Mouse (Mus musculus) MEL (cell line): ENCODE data around the gene Ccnk. TPM values are rescaled to one million over a fixed set of nuclear protein-coding genes. Genes with fewer than 3 reads are reported as not detected.

Experiments
- DNase-seq: peaks from one replicate; pipeline ENCODE4 v3.0.0; 2011; ENCODE audit warnings: low read depth, low spot score
- H3K27ac ChIP-seq: 2 replicates; pipeline ENCODE4 v1.5.1; 2012; ENCODE audit warnings: low read depth, mild to moderate bottlenecking, control low read depth, low read length, moderate library complexity; ENCODE audit not compliant: control insufficient read depth
- H3K27me3 ChIP-seq, 2 experiments: fragments of 150-350 bp in 1 of 2; sonication (generic) in 1 of 2; 2 replicates each; pipeline ENCODE4 v1.6.1; 2012; ENCODE audit warnings: low read length in 2 of 2, mild to moderate bottlenecking in 2 of 2, improper control_type of control experiment in 1 of 2, moderate library complexity in 1 of 2; ENCODE audit not compliant: insufficient read depth in 2 of 2, control insufficient read depth in 1 of 2
- H3K36me3 ChIP-seq, 2 experiments: 2 replicates each; pipeline ENCODE4 v1.6.1; 2012 to 2014; ENCODE audit warnings: low read length in 2 of 2, improper control_type of control experiment in 1 of 2, inconsistent platforms in 1 of 2, mild to moderate bottlenecking in 1 of 2; ENCODE audit not compliant: insufficient read depth in 2 of 2, control insufficient read depth in 1 of 2
- H3K4me1 ChIP-seq, 2 experiments: fragments of 150-350 bp in 1 of 2; sonication (generic) in 1 of 2; 2 replicates each; pipeline ENCODE4 v1.6.1; 2012; ENCODE audit warnings: low read length in 2 of 2, improper control_type of control experiment in 1 of 2, mild to moderate bottlenecking in 1 of 2; ENCODE audit not compliant: insufficient read depth in 2 of 2, control insufficient read depth in 1 of 2
- H3K4me3 ChIP-seq, 2 experiments: fragments of 150-350 bp in 1 of 2; sonication (generic) in 1 of 2; 2 replicates each; pipeline ENCODE4 v1.5.1; 2012; ENCODE audit warnings: low read depth in 2 of 2, low read length in 2 of 2, mild to moderate bottlenecking in 2 of 2, moderate library complexity in 2 of 2, control low read depth in 1 of 2, improper control_type of control experiment in 1 of 2; ENCODE audit not compliant: control insufficient read depth in 1 of 2, insufficient read depth in 1 of 2
- H3K79me2 ChIP-seq: 2 replicates; pipeline ENCODE4 v1.6.1; 2012; ENCODE audit warnings: mild to moderate bottlenecking, low read length, moderate library complexity; ENCODE audit not compliant: control insufficient read depth, poor library complexity, insufficient read depth
- H3K9ac ChIP-seq: 2 replicates; pipeline ENCODE4 v1.6.1; 2012; ENCODE audit warnings: low read depth, mild to moderate bottlenecking, control low read depth, low read length, moderate library complexity; ENCODE audit not compliant: control insufficient read depth, poor library complexity, severe bottlenecking
- H3K9me3 ChIP-seq: fragments of 150-350 bp; sonication (generic); replicated peaks from 2 replicates; pipeline ENCODE4 v1.6.1; 2012; ENCODE audit warnings: mild to moderate bottlenecking, low read length, improper control_type of control experiment, moderate library complexity; ENCODE audit not compliant: insufficient read depth
- CHD1 ChIP-seq: IDR thresholded peaks from 2 replicates; pipeline ENCODE4 v1.6.1; 2012; ENCODE audit warnings: low read depth, mild to moderate bottlenecking, inconsistent platforms, low read length, improper control_type of control experiment
- CHD2 ChIP-seq: IDR thresholded peaks from 2 replicates; pipeline ENCODE4 v1.6.1; 2011; ENCODE audit warnings: low read length, improper control_type of control experiment
- CTCF ChIP-seq, 3 experiments: IDR thresholded peaks in 2 of 3; conservative IDR thresholded peaks in 1 of 3; 2 replicates each; pipeline ENCODE4 v1.5.1; 2011 to 2012; ENCODE audit warnings: low read length in 3 of 3, low read depth in 2 of 3, mild to moderate bottlenecking in 2 of 3, improper control_type of control experiment in 1 of 3, inconsistent platforms in 1 of 3, mixed read lengths in 1 of 3, moderate library complexity in 1 of 3; ENCODE audit not compliant: control insufficient read depth in 1 of 3, insufficient read depth in 1 of 3, poor library complexity in 1 of 3, severe bottlenecking in 1 of 3
- EP300 ChIP-seq, 2 experiments: IDR thresholded peaks; 2 replicates each; pipeline ENCODE4 v1.6.1; 2011; ENCODE audit warnings: improper control_type of control experiment in 2 of 2, low read length in 2 of 2, low read depth in 1 of 2, mild to moderate bottlenecking in 1 of 2
- GATA1 ChIP-seq: IDR thresholded peaks from 2 replicates; pipeline ENCODE4 v1.6.1; 2011; ENCODE audit warnings: low read depth, low read length, improper control_type of control experiment
- KAT2A ChIP-seq: conservative IDR thresholded peaks from 2 replicates; pipeline ENCODE4 v1.6.1; 2012; ENCODE audit warnings: low read depth, low read length, improper control_type of control experiment, inconsistent platforms
- MYB ChIP-seq: IDR thresholded peaks from 2 replicates; pipeline ENCODE4 v1.6.1; 2011; ENCODE audit warnings: mild to moderate bottlenecking, low read depth, low read length, improper control_type of control experiment
- MYC ChIP-seq: IDR thresholded peaks from 2 replicates; pipeline ENCODE4 v1.6.1; 2011; ENCODE audit warnings: low read depth, mild to moderate bottlenecking, low read length, improper control_type of control experiment, moderate library complexity
- NRF1 ChIP-seq: IDR thresholded peaks from 2 replicates; pipeline ENCODE4 v1.6.1; 2014; ENCODE audit warnings: low read depth, mild to moderate bottlenecking, inconsistent platforms, low read length, improper control_type of control experiment, moderate library complexity; ENCODE audit not compliant: poor library complexity, insufficient read depth, severe bottlenecking
- POLR2A ChIP-seq, 2 experiments: IDR thresholded peaks; 2 replicates each; pipeline ENCODE4 v1.6.1; 2011 to 2012; ENCODE audit warnings: low read length in 2 of 2, mild to moderate bottlenecking in 2 of 2, control low read depth in 1 of 2, improper control_type of control experiment in 1 of 2, low read depth in 1 of 2, moderate library complexity in 1 of 2; ENCODE audit not compliant: control insufficient read depth in 1 of 2, insufficient read depth in 1 of 2, poor library complexity in 1 of 2
- RAD21 ChIP-seq: IDR thresholded peaks from 2 replicates; pipeline ENCODE4 v1.6.1; 2011; ENCODE audit warnings: mild to moderate bottlenecking, low read depth, low read length, improper control_type of control experiment
- SIN3A ChIP-seq: IDR thresholded peaks from 2 replicates; pipeline ENCODE4 v1.6.1; 2012; ENCODE audit warnings: low read length, improper control_type of control experiment, inconsistent platforms
- SMC3 ChIP-seq: IDR thresholded peaks from 2 replicates; pipeline ENCODE4 v1.6.1; 2011; ENCODE audit warnings: low read depth, low read length, improper control_type of control experiment
- TAL1 ChIP-seq: IDR thresholded peaks from 2 replicates; pipeline ENCODE4 v1.6.1; 2012; ENCODE audit warnings: mild to moderate bottlenecking, inconsistent platforms, low read length, moderate library complexity, mixed read lengths
- TCF12 ChIP-seq: IDR thresholded peaks from 2 replicates; pipeline ENCODE4 v1.6.1; 2014; ENCODE audit warnings: low read depth, mild to moderate bottlenecking, inconsistent platforms, low read length, improper control_type of control experiment, moderate library complexity
- UBTF ChIP-seq: IDR thresholded peaks from 2 replicates; pipeline ENCODE4 v1.6.1; 2012; ENCODE audit warnings: low read depth, mild to moderate bottlenecking, inconsistent platforms, low read length, improper control_type of control experiment, moderate library complexity, borderline replicate concordance; ENCODE audit not compliant: insufficient read depth
- USF1 ChIP-seq: IDR thresholded peaks from 2 replicates; pipeline ENCODE4 v1.6.1; 2014; ENCODE audit warnings: low read depth, mild to moderate bottlenecking, inconsistent platforms, low read length, improper control_type of control experiment, moderate library complexity
- polyA plus RNA-seq, 2 experiments: library from polyadenylated mRNA; stranded (reverse) in 1 of 2; unstranded in 1 of 2; fragments of >175 nt in 1 of 2; fragments of >200 nt in 1 of 2; gene quantifications; 2 replicates each; pipeline versions ENCODE4 v1.2.1 to v1.2.4; 2012; ENCODE audit warnings: low replicate concordance in 2 of 2, low read depth in 1 of 2; ENCODE audit not compliant: insufficient read length in 2 of 2, insufficient read depth in 1 of 2, missing spikeins in 1 of 2
- total RNA-seq: library from RNA; depleted of rRNA; stranded (reverse); fragments of 300-350 nt; gene quantifications from 2 replicates; pipeline ENCODE4 v1.2.3, GENCODE M21; 2012

Gene Ccnk
- total and polyA plus RNA-seq, 3 experiments, result 7.6 to 69.6 (median 62.8) TPM

DNA sequence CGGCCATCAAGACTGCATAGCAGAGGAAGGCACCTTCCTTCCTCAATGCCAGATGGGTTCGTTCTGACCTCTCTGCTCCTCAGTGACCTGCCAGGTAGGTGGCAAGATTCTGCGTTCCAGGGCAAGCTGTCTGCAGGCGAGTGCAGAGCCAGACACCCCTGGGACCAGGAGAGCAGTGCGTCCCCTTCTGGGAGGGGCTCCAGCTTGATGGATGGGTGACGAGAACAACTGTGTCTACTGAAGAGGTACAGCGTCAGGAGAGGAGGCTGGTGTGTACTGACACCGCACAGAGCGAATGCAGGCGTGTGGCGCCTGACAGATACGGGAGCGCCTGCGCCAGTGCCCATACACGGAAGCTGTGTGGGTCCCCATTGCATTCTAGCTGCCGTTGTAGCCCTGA, 48.1 kb downstream of the Ccnk start:
- H3K27ac ChIP-seq, result no peak overlapping the region
- no peak for DNase-seq
- H3K9ac ChIP-seq, result no peak overlapping the region
- H3K27me3 ChIP-seq, result no peaks in the 10 kb centered on the region
- no peaks in the 10 kb centered on the region for H3K36me3 ChIP-seq
- H3K4me1 ChIP-seq, result no peaks in the 10 kb centered on the region
- TF ChIP-seq SIN3A (no peak), TAL1 (no peak), MYB (no peak), UBTF (no peak)
- H3K4me3 ChIP-seq, result no peak overlapping the region
- H3K79me2 ChIP-seq, result no peaks in the 10 kb centered on the region; the same call in 1 of the 2 replicates
- H3K9me3 ChIP-seq, result no peaks in the 10 kb centered on the region

DNA sequence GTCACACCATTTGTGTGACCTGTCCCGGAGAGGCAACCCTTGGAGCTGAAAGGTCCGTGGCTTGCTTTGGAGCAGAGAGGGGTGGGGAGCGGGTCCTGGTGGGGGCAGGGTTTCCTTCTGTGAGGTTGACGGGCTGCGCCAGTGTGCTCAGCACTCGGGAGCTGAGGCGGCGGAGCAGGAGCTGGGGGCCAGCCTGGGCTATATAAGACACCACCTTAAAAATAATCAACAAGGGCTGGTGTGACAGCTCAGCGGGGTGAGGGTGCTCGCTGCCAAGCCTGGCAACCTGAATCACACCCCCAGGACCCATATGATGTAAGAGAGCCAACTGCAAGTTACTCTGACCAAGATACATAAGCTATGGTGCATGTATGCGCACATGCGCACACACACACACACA, 50.7 kb downstream of the Ccnk start:
- no peaks in the 10 kb centered on the region; the same call in 1 of the 2 replicates for H3K79me2 ChIP-seq
- H3K4me1 ChIP-seq, result no peaks in the 10 kb centered on the region
- DNase-seq, result no peak
- H3K27ac ChIP-seq, result no peak overlapping the region
- H3K9ac ChIP-seq, result no peak overlapping the region
- H3K4me3 ChIP-seq, result no peak overlapping the region
- H3K36me3 ChIP-seq, result no peaks in the 10 kb centered on the region
- TF ChIP-seq USF1 (no peak), MYC (no peak), POLR2A (IDR thresholded peaks at IDR 0.05; ENCODE audit: control insufficient read depth in 1 of 2, insufficient read depth in 1 of 2, low read depth in 1 of 2, low read length in 2 of 2, poor library complexity in 1 of 2) (no peak), KAT2A (no peak), NRF1 (no peak), GATA1 (no peak), TCF12 (no peak), CHD1 (no peak)
- no peaks in the 10 kb centered on the region for H3K9me3 ChIP-seq
- no peaks in the 10 kb centered on the region for H3K27me3 ChIP-seq

DNA sequence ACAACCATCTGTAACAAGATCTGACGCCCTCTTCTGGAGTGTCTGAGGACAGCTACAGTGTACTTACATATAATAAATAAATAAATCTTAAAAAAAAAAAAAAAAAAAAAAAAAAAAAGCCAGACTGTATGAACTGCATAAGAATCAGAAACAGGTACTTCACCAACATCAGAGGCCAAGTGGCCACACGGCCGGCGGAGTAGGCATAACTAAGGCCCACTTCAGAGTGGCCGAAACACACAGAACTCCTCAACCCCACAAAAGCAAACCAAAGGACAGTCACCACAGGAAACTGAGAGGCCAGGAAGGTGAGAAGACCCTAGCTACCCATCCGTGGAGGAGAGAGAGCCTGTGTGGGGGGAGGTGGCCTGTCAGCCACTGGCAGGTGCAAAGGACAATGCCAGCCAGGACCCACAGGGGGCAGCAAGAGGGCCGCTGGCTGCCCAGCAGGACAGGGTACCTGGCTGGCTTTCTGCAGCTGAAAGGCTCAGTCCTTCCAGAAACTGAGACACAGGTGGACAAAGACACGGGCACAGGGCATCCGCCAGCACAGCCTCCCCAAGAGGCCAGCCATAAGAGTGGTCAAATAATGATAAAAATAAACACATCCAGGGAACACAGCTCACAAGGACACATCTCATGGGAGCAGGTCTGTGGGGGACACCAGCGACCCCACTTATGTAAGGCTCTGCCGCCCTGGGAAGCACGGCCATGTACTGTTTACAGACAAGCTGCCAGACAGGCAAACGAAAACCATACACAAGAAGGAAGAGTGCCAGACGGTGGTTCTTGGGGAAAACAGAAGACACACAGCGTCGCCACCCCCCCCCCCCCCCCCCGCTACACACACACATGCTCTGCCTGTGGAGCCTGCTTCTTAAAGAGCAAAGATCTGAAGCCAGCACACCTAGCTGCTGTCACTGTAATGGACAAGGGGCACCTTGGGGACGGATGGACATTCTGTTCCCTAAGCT, 51.7 kb downstream of the Ccnk start:
- Histone ChIP-seq H3K9ac (no peak overlapping the region), H3K4me3 (no peak overlapping the region), H3K27ac (no peak overlapping the region), H3K9me3 (no peaks in the 10 kb centered on the region), H3K79me2 (no peaks in the 10 kb centered on the region; the same call in 1 of the 2 replicates), H3K36me3 (no peaks in the 10 kb centered on the region), H3K4me1 (no peaks in the 10 kb centered on the region), H3K27me3 (no peaks in the 10 kb centered on the region)
- TF ChIP-seq TCF12 (no peak), USF1 (no peak), SMC3 (peak; percentile 32), CTCF (IDR thresholded peaks at IDR 0.05 in 2 of 3, conservative IDR thresholded peaks at IDR 0.05 in 1 of 3; ENCODE audit: control insufficient read depth in 1 of 3, insufficient read depth in 1 of 3, low read depth in 2 of 3, low read length in 3 of 3, poor library complexity in 1 of 3, severe bottlenecking in 1 of 3) (peak; percentile 31 to 57 (median 37)), CHD2 (no peak), EP300 (IDR thresholded peaks at IDR 0.05; ENCODE audit: low read depth in 1 of 2, low read length in 2 of 2) (no peak), RAD21 (peak; percentile 3; the same call in 1 of the 2 replicates)
- peak; percentile 14 for DNase-seq
